Mouse (Mus musculus) bone marrow, adult 2 months (tissue): Measurements from ENCODE around the gene Gm13272. TPM values are rescaled to one million over a fixed set of nuclear protein-coding genes. Genes with fewer than 3 reads are reported as not detected.
"Not testable (repeated sequence)": the region's sequence is repeated elsewhere in the genome, so short reads cannot be mapped to it uniquely, and the experiment has no call there.

Experiments used
- H3K27ac ChIP-seq: fragments of 200-500 bp; 2 replicates; pipeline ENCODE4 v1.5.1; 2012; ENCODE audit warnings: low read depth, mild to moderate bottlenecking, control low read depth, inconsistent platforms, low read length; ENCODE audit not compliant: control insufficient read depth, poor library complexity, insufficient read depth
- H3K4me1 ChIP-seq: fragments of 200-500 bp; 2 replicates; pipeline ENCODE4 v1.6.1; 2011; ENCODE audit warnings: low read length; ENCODE audit not compliant: control insufficient read depth, insufficient read depth
- H3K4me3 ChIP-seq: fragments of 200-500 bp; replicated peaks from 2 replicates; pipeline ENCODE3; 2011; ENCODE audit warnings: mild to moderate bottlenecking, low read depth, low read length, control low read depth; ENCODE audit not compliant: control insufficient read depth
- CTCF ChIP-seq: fragments of 200-500 bp; IDR thresholded peaks from 2 replicates; pipeline ENCODE4 v1.5.1; 2011; ENCODE audit warnings: low read length, control low read depth; ENCODE audit not compliant: control insufficient read depth, insufficient read depth
- POLR2A ChIP-seq: fragments of 200-500 bp; IDR thresholded peaks from 2 replicates; pipeline ENCODE4 v1.6.1; 2011; ENCODE audit warnings: low read depth, mild to moderate bottlenecking, control low read depth, low read length, borderline replicate concordance; ENCODE audit not compliant: control insufficient read depth
- WGBS: fragments of 180-500 bp; shearing (Covaris S2); methylation state at CpG from one replicate; pipeline ENCODE4 v1.1.7; 2018; 5-methylcytosine and 5-hydroxymethylcytosine counted together
- polyA plus RNA-seq: library from polyadenylated mRNA; stranded (reverse); fragments of >200 nt; gene quantifications from 2 replicates; pipeline ENCODE4 v1.2.4, GENCODE M21; 2011; ENCODE audit warnings: low replicate concordance; ENCODE audit not compliant: missing spikeins, insufficient read depth, insufficient read length

The Gm13272 gene
- polyA plus RNA-seq, 1 experiment, result not detected

DNA sequence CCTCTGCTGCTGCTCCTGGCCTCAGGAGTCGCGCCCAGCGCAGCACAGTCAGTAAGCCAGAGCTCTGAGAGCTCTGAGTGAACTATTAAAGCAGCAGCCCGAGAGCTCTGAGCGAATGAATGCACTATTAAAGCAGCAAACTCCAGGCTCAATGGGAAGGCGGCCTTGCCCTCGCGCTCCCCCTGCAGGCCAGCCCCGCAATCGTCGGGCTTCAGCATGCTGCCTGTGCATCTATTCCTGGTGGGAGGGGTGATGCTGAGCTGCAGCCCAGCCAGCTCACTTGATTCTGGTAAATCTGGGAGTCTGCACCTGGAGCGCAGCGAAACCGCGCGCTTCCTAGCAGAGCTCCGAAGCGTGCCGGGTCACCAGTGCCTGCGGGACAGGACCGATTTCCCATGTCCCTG, 22.0 kb upstream of the Gm13272 start:
- Histone ChIP-seq H3K4me3 (peak overlapping the region; percentile 62), H3K27ac (peak overlapping the region; percentile 92)
- TF ChIP-seq CTCF, result peak; percentile 70
- not testable (repeated sequence) for H3K4me1 ChIP-seq
- 1% methylated on average over 21 of the region's 21 CpGs for WGBS

DNA sequence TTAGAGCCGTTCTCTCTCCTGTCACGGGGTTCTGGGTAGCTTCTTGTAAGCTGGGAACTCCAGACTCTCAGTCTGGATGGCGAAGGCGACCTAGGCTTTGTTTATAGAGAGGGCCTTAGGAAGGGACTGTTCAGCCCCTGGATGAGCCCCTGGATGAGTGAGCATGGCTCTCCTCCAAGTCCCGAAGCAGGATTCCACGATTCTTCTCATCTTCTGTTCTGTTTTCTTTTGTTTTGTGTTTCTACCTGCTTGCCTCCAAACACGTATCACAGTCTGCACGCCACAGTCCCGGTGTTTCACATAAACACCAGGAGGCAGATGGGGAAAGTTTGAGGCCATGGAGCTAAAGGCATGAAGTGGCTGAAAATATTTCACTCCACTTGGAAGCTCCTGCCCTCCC, 20.9 kb upstream of the Gm13272 start:
- WGBS, result 90% methylated on average over 9 of the region's 9 CpGs

DNA sequence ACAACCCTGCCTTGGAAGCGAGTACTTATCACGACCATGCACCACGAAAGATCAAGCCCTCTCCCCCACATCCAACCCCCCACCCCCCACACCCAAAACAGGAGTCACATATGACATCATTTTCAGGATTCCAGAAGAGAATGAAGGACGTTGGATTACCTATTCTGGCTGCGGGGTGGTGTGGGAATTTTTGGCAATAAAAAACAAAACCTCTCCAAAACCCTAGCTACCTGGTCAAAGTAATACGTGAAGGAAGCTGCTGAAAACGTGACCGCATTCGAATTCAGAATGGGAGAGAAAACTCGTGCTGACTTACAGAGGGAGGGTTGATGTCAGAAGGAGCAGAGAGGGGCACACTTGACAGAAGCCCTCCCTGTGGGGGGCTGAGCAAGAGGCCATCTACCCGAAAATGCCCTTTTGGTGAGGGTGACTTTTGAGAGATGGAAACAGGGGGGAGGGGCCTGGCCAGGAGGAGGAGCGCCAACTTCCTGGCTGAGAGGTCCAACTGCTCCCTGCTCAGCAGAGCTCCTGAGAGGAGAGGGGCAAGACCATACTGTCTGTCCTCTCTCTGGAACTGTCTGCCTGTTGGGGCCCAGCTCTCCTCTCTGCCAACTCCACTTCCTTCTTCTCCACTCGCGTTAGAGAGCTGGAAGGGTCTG, 19.9 kb upstream of the Gm13272 start, which contains the start of gene Gm13283:
Gm13283 (plus strand) TSS at position 510 of the 659 bp plus-strand sequence.
- H3K27ac ChIP-seq, result peak within 1 kb of the TSS; percentile 74; the same call in 1 of the 2 replicates
- 14% methylated on average over 11 of the region's 14 CpGs for WGBS

More for the DNA sequence above, 20.9 kb upstream of the Gm13272 start:
- H3K4me3 ChIP-seq, H3K4me1 ChIP-seq, H3K27ac ChIP-seq: not testable (repeated sequence)

DNA sequence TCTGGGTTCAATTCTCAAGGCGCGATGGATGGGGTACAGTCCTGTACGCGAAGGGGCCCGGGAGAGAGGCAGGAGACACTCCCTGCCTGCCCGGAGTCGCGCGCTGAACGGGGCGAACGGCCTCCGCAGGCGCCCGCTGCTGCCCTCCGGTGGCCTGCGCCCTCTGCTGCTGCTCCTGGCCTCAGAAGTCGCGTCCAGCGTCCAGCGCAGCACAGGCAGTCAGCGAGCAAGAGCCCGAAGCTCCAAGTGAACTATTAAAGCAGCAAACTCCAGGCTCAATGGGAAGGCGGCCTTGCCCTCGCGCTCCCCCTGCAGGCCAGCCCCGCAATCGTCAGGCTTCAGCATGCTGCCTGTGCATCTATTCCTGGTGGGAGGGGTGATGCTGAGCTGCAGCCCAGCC, 19.2 kb upstream of the Gm13272 start:
- H3K4me1 ChIP-seq, H3K4me3 ChIP-seq: not testable (repeated sequence)
- TF ChIP-seq POLR2A, result peak; percentile 43; the same call in 1 of the 2 replicates
- under 1% methylated on average over 28 of the region's 28 CpGs for WGBS
- H3K27ac ChIP-seq, result peak overlapping the region; percentile 74; the same call in 1 of the 2 replicates

More for the DNA sequence above, 19.9 kb upstream of the Gm13272 start, which contains the start of gene Gm13283:
- not testable (repeated sequence) for H3K4me3 ChIP-seq, H3K4me1 ChIP-seq

DNA sequence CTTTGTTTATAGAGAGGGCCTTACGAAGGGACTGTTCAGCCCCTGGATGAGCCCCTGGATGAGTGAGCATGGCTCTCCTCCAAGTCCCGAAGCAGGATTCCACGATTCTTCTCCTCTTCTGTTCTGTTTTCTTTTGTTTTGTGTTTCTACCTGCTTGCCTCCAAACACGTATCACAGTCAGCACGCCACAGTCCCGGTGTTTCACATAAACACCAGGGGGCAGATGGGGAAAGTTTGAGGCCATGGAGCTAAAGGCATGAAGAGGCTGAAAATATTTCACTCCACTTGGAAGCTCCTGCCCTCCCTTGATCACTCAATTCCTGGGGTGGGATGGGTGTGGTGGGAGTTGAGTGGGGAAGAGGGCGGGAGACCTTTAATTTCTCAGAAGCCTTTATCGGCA, 17.9 kb upstream of the Gm13272 start:
- not testable (repeated sequence) for H3K4me3 ChIP-seq, H3K27ac ChIP-seq, H3K4me1 ChIP-seq
- 71% methylated on average over 6 of the region's 8 CpGs for WGBS

DNA sequence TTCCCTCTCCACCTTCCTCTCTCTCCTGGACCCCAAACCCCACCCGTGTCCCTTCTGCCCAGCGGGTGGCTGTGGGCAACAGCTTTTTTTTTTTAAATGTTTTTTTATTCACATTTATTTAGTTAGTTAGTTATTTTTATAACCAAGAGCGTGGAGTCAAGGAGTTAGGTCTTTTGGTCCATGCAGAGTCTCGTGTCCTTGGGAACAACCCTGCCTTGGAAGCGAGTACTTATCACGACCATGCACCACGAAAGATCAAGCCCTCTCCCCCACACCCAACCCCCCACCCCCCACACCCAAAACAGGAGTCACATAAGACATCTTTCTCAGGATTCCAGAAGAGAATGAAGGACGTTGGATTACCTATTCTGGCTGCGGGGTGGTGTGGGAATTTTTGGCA, 17.3 kb upstream of the Gm13272 start:
- 49% methylated on average over 9 of the region's 9 CpGs for WGBS
- H3K4me1 ChIP-seq, H3K4me3 ChIP-seq, H3K27ac ChIP-seq: not testable (repeated sequence)

DNA sequence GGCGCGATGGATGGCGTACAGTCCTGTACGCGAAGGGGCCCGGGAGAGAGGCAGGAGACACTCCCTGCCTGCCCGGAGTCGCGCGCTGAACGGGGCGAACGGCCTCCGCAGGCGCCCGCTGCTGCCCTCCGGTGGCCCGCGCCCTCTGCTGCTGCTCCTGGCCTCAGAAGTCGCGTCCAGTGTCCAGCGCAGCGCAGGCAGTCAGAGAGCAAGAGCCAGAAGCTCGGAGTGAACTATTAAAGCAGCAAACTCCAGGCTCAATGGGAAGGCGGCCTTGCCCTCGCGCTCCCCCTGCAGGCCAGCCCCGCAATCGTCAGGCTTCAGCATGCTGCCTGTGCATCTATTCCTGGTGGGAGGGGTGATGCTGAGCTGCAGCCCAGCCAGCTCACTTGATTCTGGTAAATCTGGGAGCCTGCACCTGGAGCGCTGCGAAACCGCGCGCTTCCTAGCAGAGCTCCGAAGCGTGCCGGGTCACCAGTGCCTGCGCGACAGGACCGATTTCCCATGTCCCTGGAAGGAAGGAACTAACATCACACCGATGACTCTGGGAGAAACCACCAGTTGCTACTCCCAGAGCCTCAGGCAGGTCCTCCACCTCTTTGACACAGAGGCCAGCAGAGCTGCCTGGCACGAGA, 16.1 kb upstream of the Gm13272 start:
- 2% methylated on average over 34 of the region's 42 CpGs for WGBS
- peak; percentile 8; the same call in 1 of the 2 replicates for TF ChIP-seq CTCF
- peak; percentile 50; the same call in 1 of the 2 replicates for TF ChIP-seq POLR2A
- H3K4me1 ChIP-seq, result not testable (repeated sequence)
- peak overlapping the region; percentile 31 for H3K4me3 ChIP-seq
- peak overlapping the region; percentile 81 for H3K27ac ChIP-seq

DNA sequence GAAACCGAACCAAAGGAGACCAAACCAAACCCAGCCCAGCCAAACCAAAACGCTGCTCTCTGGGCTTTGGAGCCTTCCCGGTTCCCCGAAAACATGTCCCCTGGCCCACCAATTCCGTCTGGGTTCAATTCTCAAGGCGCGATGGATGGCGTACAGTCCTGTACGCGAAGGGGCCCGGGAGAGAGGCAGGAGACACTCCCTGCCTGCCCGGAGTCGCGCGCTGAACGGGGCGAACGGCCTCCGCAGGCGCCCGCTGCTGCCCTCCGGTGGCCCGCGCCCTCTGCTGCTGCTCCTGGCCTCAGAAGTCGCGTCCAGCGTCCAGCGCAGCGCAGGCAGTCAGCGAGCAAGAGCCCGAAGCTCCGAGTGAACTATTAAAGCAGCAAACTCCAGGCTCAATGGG, 6.1 kb upstream of the Gm13272 start, which contains the start of gene Gm13290:
Gm13290 (plus strand) TSS at position 301 of the 400 bp plus-strand sequence.
- not testable (repeated sequence) for H3K27ac ChIP-seq, H3K4me1 ChIP-seq, H3K4me3 ChIP-seq
- WGBS, result no CpG with 5 or more reads among the region's 32 CpGs

DNA sequence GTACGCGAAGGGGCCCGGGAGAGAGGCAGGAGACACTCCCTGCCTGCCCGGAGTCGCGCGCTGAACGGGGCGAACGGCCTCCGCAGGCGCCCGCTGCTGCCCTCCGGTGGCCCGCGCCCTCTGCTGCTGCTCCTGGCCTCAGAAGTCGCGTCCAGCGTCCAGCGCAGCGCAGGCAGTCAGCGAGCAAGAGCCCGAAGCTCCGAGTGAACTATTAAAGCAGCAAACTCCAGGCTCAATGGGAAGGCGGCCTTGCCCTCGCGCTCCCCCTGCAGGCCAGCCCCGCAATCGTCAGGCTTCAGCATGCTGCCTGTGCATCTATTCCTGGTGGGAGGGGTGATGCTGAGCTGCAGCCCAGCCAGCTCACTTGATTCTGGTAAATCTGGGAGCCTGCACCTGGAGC, 3.0 kb upstream of the Gm13272 start, which contains the start of gene Gm13289:
Gm13289 (plus strand) TSS at position 301 of the 400 bp plus-strand sequence.
- not testable (repeated sequence) for H3K4me3 ChIP-seq, H3K4me1 ChIP-seq, H3K27ac ChIP-seq
- WGBS, result no CpG with 5 or more reads among the region's 29 CpGs

DNA sequence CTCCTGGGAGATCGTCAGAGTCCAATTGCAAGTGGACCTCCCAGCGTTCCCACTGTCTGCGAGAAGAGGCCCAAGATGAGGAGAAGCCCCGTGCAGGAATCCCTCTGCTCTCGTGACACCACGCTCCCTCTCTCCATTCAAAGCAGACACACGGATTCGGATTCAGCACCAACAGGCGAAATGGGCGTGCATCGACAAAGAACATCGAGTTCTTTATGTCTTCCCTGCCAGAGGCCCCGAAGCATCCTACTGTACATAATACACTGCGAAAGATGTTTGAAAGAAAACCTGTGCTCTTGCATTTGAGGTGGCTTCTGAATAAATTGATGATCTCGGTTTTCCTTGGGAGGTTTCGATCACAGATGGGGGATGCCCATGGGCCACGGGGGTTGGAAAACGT, 670 bp downstream of the Gm13272 start:
- H3K4me1 ChIP-seq, H3K27ac ChIP-seq, H3K4me3 ChIP-seq: not testable (repeated sequence)
- WGBS, result 67% methylated on average over 16 of the region's 18 CpGs

DNA sequence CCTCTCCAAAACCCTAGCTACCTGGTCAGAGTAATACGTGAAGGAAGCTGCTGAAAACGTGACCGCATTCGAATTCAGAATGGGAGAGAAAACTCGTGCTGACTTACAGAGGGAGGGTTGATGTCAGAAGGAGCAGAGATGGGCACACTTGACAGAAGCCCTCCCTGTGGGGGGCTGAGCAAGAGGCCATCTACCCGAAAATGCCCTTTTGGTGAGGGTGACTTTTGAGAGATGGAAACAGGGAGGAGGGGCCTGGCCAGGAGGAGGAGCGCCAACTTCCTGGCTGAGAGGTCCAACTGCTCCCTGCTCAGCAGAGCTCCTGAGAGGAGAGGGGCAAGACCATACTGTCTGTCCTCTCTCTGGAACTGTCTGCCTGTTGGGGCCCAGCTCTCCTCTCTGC, 2.2 kb downstream of the Gm13272 start, which contains the start of gene Ifnz:
Ifnz (plus strand) TSS at position 301 of the 400 bp plus-strand sequence.
- peak within 1 kb of the TSS; percentile 69; the same call in 1 of the 2 replicates for H3K27ac ChIP-seq
- 8% methylated on average over 5 of the region's 7 CpGs for WGBS
- H3K4me1 ChIP-seq, H3K4me3 ChIP-seq: not testable (repeated sequence)

DNA sequence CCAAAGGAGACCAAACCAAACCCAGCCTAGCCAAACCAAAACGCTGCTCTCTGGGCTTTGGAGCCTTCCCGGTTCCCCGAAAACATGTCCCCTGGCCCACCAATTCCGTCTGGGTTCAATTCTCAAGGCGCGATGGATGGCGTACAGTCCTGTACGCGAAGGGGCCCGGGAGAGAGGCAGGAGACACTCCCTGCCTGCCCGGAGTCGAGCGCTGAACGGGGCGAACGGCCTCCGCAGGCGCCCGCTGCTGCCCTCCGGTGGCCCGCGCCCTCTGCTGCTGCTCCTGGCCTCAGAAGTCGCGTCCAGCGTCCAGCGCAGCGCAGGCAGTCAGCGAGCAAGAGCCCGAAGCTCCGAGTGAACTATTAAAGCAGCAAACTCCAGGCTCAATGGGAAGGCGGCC, 2.7 kb downstream of the Gm13272 start:
- WGBS, result under 1% methylated on average over 16 of the region's 31 CpGs
- H3K27ac ChIP-seq, result peak overlapping the region; percentile 69; the same call in 1 of the 2 replicates
- not testable (repeated sequence) for H3K4me3 ChIP-seq, H3K4me1 ChIP-seq

DNA sequence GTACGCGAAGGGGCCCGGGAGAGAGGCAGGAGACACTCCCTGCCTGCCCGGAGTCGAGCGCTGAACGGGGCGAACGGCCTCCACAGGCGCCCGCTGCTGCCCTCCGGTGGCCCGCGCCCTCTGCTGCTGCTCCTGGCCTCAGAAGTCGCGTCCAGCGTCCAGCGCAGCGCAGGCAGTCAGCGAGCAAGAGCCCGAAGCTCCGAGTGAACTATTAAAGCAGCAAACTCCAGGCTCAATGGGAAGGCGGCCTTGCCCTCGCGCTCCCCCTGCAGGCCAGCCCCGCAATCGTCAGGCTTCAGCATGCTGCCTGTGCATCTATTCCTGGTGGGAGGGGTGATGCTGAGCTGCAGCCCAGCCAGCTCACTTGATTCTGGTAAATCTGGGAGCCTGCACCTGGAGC, 5.8 kb downstream of the Gm13272 start, which contains the start of gene Gm13276:
Gm13276 (plus strand) TSS at position 301 of the 400 bp plus-strand sequence.
- not testable (repeated sequence) for H3K4me3 ChIP-seq, H3K4me1 ChIP-seq, H3K27ac ChIP-seq
- WGBS, result no CpG with 5 or more reads among the region's 27 CpGs
